Mouse (Mus musculus) limb, embryonic 11.5 days (tissue): ENCODE measurements around the gene Cep152. TPM values are rescaled to one million over a fixed set of nuclear protein-coding genes. Genes with fewer than 3 reads are reported as not detected.
A peak's percentile ranks its signal among the peaks of the same experiment; 100 is the strongest.

Source experiments
- ATAC-seq: fragments of 200-750 bp; cut with Nextera tagmentation; 2 replicates; pipeline ENCODE4 v1.8.0; 2017; ENCODE audit warnings: low read depth; ENCODE audit not compliant: insufficient number of reproducible peaks, low FRiP score, low TSS enrichment
- DNase-seq: peaks from one replicate; pipeline ENCODE4 v3.0.0-alpha.2; 2015; ENCODE audit warnings: low spot score
- H3K27ac ChIP-seq: fragments of 300-500 bp; sonication (generic); replicated peaks from 2 replicates; pipeline ENCODE4 v1.5.1; 2014; ENCODE audit warnings: low read depth, mild to moderate bottlenecking, low read length
- H3K27me3 ChIP-seq: fragments of 300-500 bp; sonication (generic); 2 replicates; pipeline ENCODE4 v1.6.1; 2014; ENCODE audit warnings: mild to moderate bottlenecking, low read length, mixed read lengths; ENCODE audit not compliant: control insufficient read depth, insufficient read depth
- H3K36me3 ChIP-seq: fragments of 300-500 bp; sonication (generic); 2 replicates; pipeline ENCODE4 v1.6.1; 2014; ENCODE audit warnings: mild to moderate bottlenecking, low read length, moderate library complexity, mixed read lengths; ENCODE audit not compliant: control insufficient read depth, insufficient read depth
- H3K4me1 ChIP-seq: fragments of 300-500 bp; sonication (generic); 2 replicates; pipeline ENCODE4 v1.6.1; 2014; ENCODE audit warnings: low read length, mixed read lengths; ENCODE audit not compliant: control insufficient read depth, insufficient read depth
- H3K4me2 ChIP-seq: fragments of 300-500 bp; sonication (generic); 2 replicates; pipeline ENCODE4 v1.6.1; 2014; ENCODE audit warnings: low read depth, mild to moderate bottlenecking, moderate library complexity; ENCODE audit not compliant: severe bottlenecking
- H3K4me3 ChIP-seq: fragments of 300-500 bp; sonication (generic); 2 replicates; pipeline ENCODE4 v1.5.1; 2014; ENCODE audit warnings: low read depth, low read length
- H3K9ac ChIP-seq: fragments of 300-500 bp; sonication (generic); 2 replicates; pipeline ENCODE4 v1.6.1; 2014; ENCODE audit warnings: mild to moderate bottlenecking, low read length
- H3K9me3 ChIP-seq: fragments of 300-500 bp; sonication (generic); 2 replicates; pipeline ENCODE4 v1.6.1; 2016; ENCODE audit warnings: low read length; ENCODE audit not compliant: control insufficient read depth
- WGBS: fragments of 180-500 bp; shearing (Covaris S2); extraction: QIAGEN DNeasy Blood & Tissue Kit; methylation state at CpG from one replicate; pipeline ENCODE4 v1.1.7; 2014; 5-methylcytosine and 5-hydroxymethylcytosine counted together
- polyA plus RNA-seq: library from polyadenylated mRNA; unstranded; fragments of >200 nt; fragmentation: Nextera tagmentation; extraction: Ambion mirVana; gene quantifications from 2 replicates; pipeline ENCODE4 v1.2.1, GENCODE M21; 2014

Cep152 gene
- polyA plus RNA-seq, 1 experiment from 2014 or later = 9.1 TPM

- DNase-seq = no peak
- no peak overlapping the region for H3K27ac ChIP-seq
Observed at GRCm38 (mm10) chr2:125665213-125665612, 40.3 kb upstream of the Cep152 start.

GRCm38 (mm10) chr2:125662517-125662916, 37.6 kb upstream of the Cep152 start:
- ATAC-seq (no peak), DNase-seq (no peak)
- no peak overlapping the region for H3K4me2 ChIP-seq
- no peaks in the 10 kb centered on the region for H3K36me3 ChIP-seq
- 91% methylated on average over 3 of the region's 3 CpGs for WGBS
- no peak overlapping the region for H3K9ac ChIP-seq
- H3K4me3 ChIP-seq = no peak overlapping the region
- 0 out of 2 replicates have a peak, but pooled peaks cover 3% of the 10 kb centered on the region for H3K4me1 ChIP-seq
- H3K27ac ChIP-seq = no peak overlapping the region
- H3K9me3 ChIP-seq = no peaks in the 10 kb centered on the region
- H3K27me3 ChIP-seq = no peaks in the 10 kb centered on the region

More at GRCm38 (mm10) chr2:125665213-125665612, 40.3 kb upstream of the Cep152 start:
- Histone ChIP-seq H3K4me1 (0 out of 2 replicates have a peak, but pooled peaks cover 3% of the 10 kb centered on the region), H3K4me2 (no peak overlapping the region), H3K4me3 (no peak overlapping the region), H3K9me3 (no peaks in the 10 kb centered on the region), H3K9ac (no peak overlapping the region), H3K36me3 (no peaks in the 10 kb centered on the region), H3K27me3 (no peaks in the 10 kb centered on the region)
- ATAC-seq = no peak
- WGBS = 80% methylated on average over 5 of the region's 5 CpGs

- no peaks in the 10 kb centered on the region for H3K9me3 ChIP-seq
- 38% methylated on average over 4 of the region's 4 CpGs for WGBS
- peak overlapping the region; percentile 41 for H3K4me2 ChIP-seq
- no peaks in the 10 kb centered on the region for H3K27me3 ChIP-seq
- H3K4me3 ChIP-seq = peak overlapping the region; percentile 23; the same call in 1 of the 2 replicates
- H3K9ac ChIP-seq = peak overlapping the region; percentile 57; the same call in 1 of the 2 replicates
- peak; percentile 24 for DNase-seq
- no peak overlapping the region for H3K27ac ChIP-seq
- ATAC-seq = peak; percentile 10; the same call in 1 of the 2 replicates
- no peaks in the 10 kb centered on the region for H3K36me3 ChIP-seq
- H3K4me1 ChIP-seq = 0 out of 2 replicates have a peak, but pooled peaks cover 3% of the 10 kb centered on the region
Observed at GRCm38 (mm10) chr2:125661156-125661555, 36.2 kb upstream of the Cep152 start.

GRCm38 (mm10) chr2:125660537-125661130, 35.7 kb upstream of the Cep152 start:
- ATAC-seq = peak; percentile 71
- peak; percentile 59 for DNase-seq
- H3K4me1 ChIP-seq = 0 out of 2 replicates have a peak, but pooled peaks cover 3% of the 10 kb centered on the region
- WGBS = 28% methylated on average over 20 of the region's 20 CpGs
- no peaks in the 10 kb centered on the region for H3K27me3 ChIP-seq
- H3K4me3 ChIP-seq = peak overlapping the region; percentile 23; the same call in 1 of the 2 replicates
- H3K4me2 ChIP-seq = peak overlapping the region; percentile 41
- no peaks in the 10 kb centered on the region for H3K36me3 ChIP-seq
- no peak overlapping the region for H3K27ac ChIP-seq
- peak overlapping the region; percentile 57 for H3K9ac ChIP-seq
- H3K9me3 ChIP-seq = no peaks in the 10 kb centered on the region

- Histone ChIP-seq H3K27ac (no peak overlapping the region), H3K4me2 (peak overlapping the region; percentile 41), H3K9me3 (no peaks in the 10 kb centered on the region), H3K27me3 (no peaks in the 10 kb centered on the region), H3K4me1 (0 out of 2 replicates have a peak, but pooled peaks cover 3% of the 10 kb centered on the region), H3K4me3 (no peak overlapping the region), H3K36me3 (no peaks in the 10 kb centered on the region), H3K9ac (peak overlapping the region; percentile 57)
- ATAC-seq = peak; percentile 56; the same call in 1 of the 2 replicates
- peak; percentile 82 for DNase-seq
- WGBS = 18% methylated on average over 10 of the region's 10 CpGs
Observed at GRCm38 (mm10) chr2:125659823-125660536, 35.1 kb upstream of the Cep152 start.

- H3K9me3 ChIP-seq = no peaks in the 10 kb centered on the region
- H3K36me3 ChIP-seq = no peaks in the 10 kb centered on the region
- ATAC-seq (no peak), DNase-seq (no peak)
- H3K27ac ChIP-seq = no peak overlapping the region
- no peaks in the 10 kb centered on the region for H3K4me1 ChIP-seq
- H3K4me2 ChIP-seq = no peak overlapping the region
- H3K4me3 ChIP-seq = no peak overlapping the region
- no peak overlapping the region for H3K9ac ChIP-seq
- no peaks in the 10 kb centered on the region for H3K27me3 ChIP-seq
- WGBS = 93% methylated on average over 9 of the region's 9 CpGs
Observed at GRCm38 (mm10) chr2:125655391-125655790, 30.5 kb upstream of the Cep152 start.

- H3K4me3 ChIP-seq = no peak overlapping the region
- H3K27ac ChIP-seq = no peak overlapping the region
- no peak overlapping the region for H3K4me2 ChIP-seq
- H3K9me3 ChIP-seq = no peaks in the 10 kb centered on the region
- DNase-seq (no peak), ATAC-seq (no peak)
- no peaks in the 10 kb centered on the region for H3K4me1 ChIP-seq
- WGBS = 92% methylated on average over 2 of the region's 2 CpGs
- H3K9ac ChIP-seq = no peak overlapping the region
- H3K27me3 ChIP-seq = no peaks in the 10 kb centered on the region
- H3K36me3 ChIP-seq = no peaks in the 10 kb centered on the region
Observed at GRCm38 (mm10) chr2:125653286-125653685, 28.4 kb upstream of the Cep152 start.

GRCm38 (mm10) chr2:125651563-125651962, 26.6 kb upstream of the Cep152 start:
- 92% methylated on average over 8 of the region's 8 CpGs for WGBS
- H3K9me3 ChIP-seq = no peaks in the 10 kb centered on the region
- no peak for DNase-seq
- H3K27ac ChIP-seq = no peak overlapping the region
- no peak overlapping the region for H3K9ac ChIP-seq
- no peak overlapping the region for H3K4me2 ChIP-seq
- H3K27me3 ChIP-seq = no peaks in the 10 kb centered on the region
- H3K36me3 ChIP-seq = no peaks in the 10 kb centered on the region
- no peak overlapping the region for H3K4me3 ChIP-seq
- no peak for ATAC-seq
- H3K4me1 ChIP-seq = no peaks in the 10 kb centered on the region
